Mouse (Mus musculus): Measurements from ENCODE around the gene Spata3.

GRCm38 (mm10) chr1:85993541-85993940 lies 23.1 kb upstream of the Spata3 start:
- TF ChIP-seq POLR2A (IDR thresholded peaks at IDR 0.05; ENCODE audit: insufficient read depth, low read length), result no peak
- TF ChIP-seq CTCF (IDR thresholded peaks at IDR 0.05; ENCODE audit: low read depth, low read length), result no peak

All from ES-Bruce4 (cell line).